Mouse (Mus musculus): ENCODE data around the gene Aldh8a1.
"Not testable (repeated sequence)": the region's sequence is repeated elsewhere in the genome, so short reads cannot be mapped to it uniquely, and the experiment has no call there.

The Aldh8a1 gene

GRCm38 (mm10) chr10:21369586-21369985, 7.5 kb upstream of the Aldh8a1 start:
- no peak for DNase-seq

GRCm38 (mm10) chr10:21372271-21372670, 4.8 kb upstream of the Aldh8a1 start:
- no peak for DNase-seq

- DNase-seq: peak in 1 of 2 experiments; percentile 15
Observed at GRCm38 (mm10) chr10:21378196-21378944, 1.3 kb downstream of the Aldh8a1 start.

GRCm38 (mm10) chr10:21382914-21383313, 5.8 kb downstream of the Aldh8a1 start:
- DNase-seq: peak in 1 of 2 experiments; percentile 41

GRCm38 (mm10) chr10:21385111-21385663, 8.1 kb downstream of the Aldh8a1 start:
- DNase-seq: no peak

GRCm38 (mm10) chr10:21389075-21389474, 12.0 kb downstream of the Aldh8a1 start:
- DNase-seq: no peak

- DNase-seq: no peak
Observed at GRCm38 (mm10) chr10:21390440-21390839, 13.3 kb downstream of the Aldh8a1 start.

- DNase-seq: no peak
Observed at GRCm38 (mm10) chr10:21391286-21391685, 14.2 kb downstream of the Aldh8a1 start.

- DNase-seq: no peak
Observed at GRCm38 (mm10) chr10:21393390-21393789, 16.3 kb downstream of the Aldh8a1 start.

GRCm38 (mm10) chr10:21395426-21396139, 18.5 kb downstream of the Aldh8a1 start:
- no peak for DNase-seq

GRCm38 (mm10) chr10:21398873-21399425, 21.9 kb downstream of the Aldh8a1 start:
- not testable (repeated sequence) for DNase-seq

- no peak for DNase-seq
Observed at GRCm38 (mm10) chr10:21399622-21400021, 22.5 kb downstream of the Aldh8a1 start.

- no peak for DNase-seq
Observed at GRCm38 (mm10) chr10:21400031-21400430, 22.9 kb downstream of the Aldh8a1 start.

GRCm38 (mm10) chr10:21400453-21400852, 23.4 kb downstream of the Aldh8a1 start:
- DNase-seq: no peak

- DNase-seq: no peak
Observed at GRCm38 (mm10) chr10:21401259-21401658, 24.2 kb downstream of the Aldh8a1 start.

GRCm38 (mm10) chr10:21404822-21405221, 27.7 kb downstream of the Aldh8a1 start:
- DNase-seq: no peak

- DNase-seq: no peak
Observed at GRCm38 (mm10) chr10:21405707-21406534, 28.8 kb downstream of the Aldh8a1 start.

GRCm38 (mm10) chr10:21410711-21411110, 33.6 kb downstream of the Aldh8a1 start:
- no peak for DNase-seq

GRCm38 (mm10) chr10:21411621-21412205, 34.6 kb downstream of the Aldh8a1 start:
- no peak for DNase-seq

GRCm38 (mm10) chr10:21415031-21415430, 37.9 kb downstream of the Aldh8a1 start:
- DNase-seq: no peak

GRCm38 (mm10) chr10:21416184-21416583, 39.1 kb downstream of the Aldh8a1 start:
- DNase-seq: no peak

- DNase-seq: no peak
Observed at GRCm38 (mm10) chr10:21419188-21419587, 42.1 kb downstream of the Aldh8a1 start.
